9 mouse cellular contexts compared by ENCODE assay signal in genomic region chr12:113487693-113488092, GRCm38 (mm10). TPM values are rescaled to one million over a fixed set of nuclear protein-coding genes. Genes with fewer than 3 reads are reported as not detected.
DNase-seq lines count a peak whose midpoint lies in the region; ATAC-seq and TF ChIP-seq lines count a peak whose summit lies in the region.
"Not testable (repeated sequence)": the region's sequence is repeated elsewhere in the genome, so short reads cannot be mapped to it uniquely, and the experiment has no call there.
"Had no signal": no experiment of that assay in that cellular context is flagged by ENCODE, and none has a peak within 500 bp of the region (broad histone marks: within the 10 kb centered on the region; RNA-seq: fewer than 3 reads in every experiment).

No protein-coding gene starts in this region.

- H3K4me1 ChIP-seq in embryonic facial prominence, embryonic 10.5 days; liver, embryonic 11.5 days (replicated peaks; ENCODE audit: control insufficient read depth, insufficient read depth, low read length); neural tube, embryonic 11.5 days (ENCODE audit: control insufficient read depth, insufficient read depth, low read length); stomach, postnatal 0 days (replicated peaks; ENCODE audit: control insufficient read depth, insufficient read depth): not testable (repeated sequence)

- not testable (repeated sequence) for TF ChIP-seq EP300 in stomach, postnatal 0 days (optimal IDR thresholded peaks at IDR 0.05)

- H3K27me3 ChIP-seq in embryonic facial prominence, embryonic 10.5 days (replicated peaks; ENCODE audit: low read depth, poor library complexity, severe bottlenecking); liver, embryonic 11.5 days (replicated peaks; ENCODE audit: control insufficient read depth, insufficient read depth, low read length); neural tube, embryonic 11.5 days (ENCODE audit: control insufficient read depth, insufficient read depth, low read length); stomach, postnatal 0 days (ENCODE audit: control insufficient read depth, insufficient read depth, low read length): not testable (repeated sequence)

- DNase-seq in CD4-positive helper T cell, adult 2 months (ENCODE audit: low read depth, low spot score), result peak; percentile 68
- DNase-seq in adrenal gland, postnatal 25 days, result peak; percentile 57
- peak; percentile 26 for DNase-seq in embryonic facial prominence, embryonic 10.5 days (ENCODE audit: low spot score)
- DNase-seq in heart, postnatal 14 days, result peak; percentile 48 to 73
- DNase-seq in kidney, postnatal 4 days, result peak; percentile 74 to 75
- peak; percentile 35 for DNase-seq in liver, embryonic 11.5 days (ENCODE audit: low spot score)
- peak; percentile 27 for DNase-seq in neural tube, embryonic 11.5 days (ENCODE audit: low spot score)
- DNase-seq in stomach, postnatal 0 days (ENCODE audit: low spot score), result peak; percentile 59

- not testable (repeated sequence) for H3K27ac ChIP-seq in embryonic facial prominence, embryonic 10.5 days (replicated peaks); liver, embryonic 11.5 days (ENCODE audit: low read depth, low read length); neural tube, embryonic 11.5 days (ENCODE audit: low read depth, low read length); stomach, postnatal 0 days (replicated peaks)

- H3K9ac ChIP-seq in liver, embryonic 11.5 days (ENCODE audit: low read depth, low read length); neural tube, embryonic 11.5 days (ENCODE audit: low read length); stomach, postnatal 0 days (ENCODE audit: low read length): not testable (repeated sequence)

- peak; percentile 88 for TF ChIP-seq CTCF in stomach, postnatal 0 days (IDR thresholded peaks at IDR 0.05; ENCODE audit: low read depth)

- not testable (repeated sequence) for H3K9me3 ChIP-seq in embryonic facial prominence, embryonic 10.5 days; liver, embryonic 11.5 days (ENCODE audit: control insufficient read depth, low read length); neural tube, embryonic 11.5 days (ENCODE audit: control insufficient read depth, low read length); stomach, postnatal 0 days (ENCODE audit: control insufficient read depth, low read length)

- H3K4me2 ChIP-seq in liver, embryonic 11.5 days; neural tube, embryonic 11.5 days (ENCODE audit: low read depth); stomach, postnatal 0 days (replicated peaks; ENCODE audit: low read depth): not testable (repeated sequence)

- intact Hi-C loops in heart, postnatal 14 days (cut with DNase I), result loop anchor here (5.0 kb wide), 1 partner anchor 265 kb away; no protein-coding TSS in a partner anchor

- ATAC-seq in liver, embryonic 11.5 days (replicated peaks; ENCODE audit: low FRiP score); stomach, postnatal 0 days (ENCODE audit: low FRiP score, low TSS enrichment): not testable (repeated sequence)
- 0 out of 2 replicates have a peak, but pooled peaks have one; percentile 55 for ATAC-seq in neural tube, embryonic 11.5 days (ENCODE audit: insufficient read depth, low FRiP score, low TSS enrichment)

- H3K4me3 ChIP-seq in embryonic facial prominence, embryonic 10.5 days; liver, embryonic 11.5 days (ENCODE audit: low read depth, low read length); neural tube, embryonic 11.5 days (ENCODE audit: low read depth, low read length); stomach, postnatal 0 days (ENCODE audit: low read depth, low read length): not testable (repeated sequence)

- H3K36me3 ChIP-seq in embryonic facial prominence, embryonic 10.5 days (replicated peaks); liver, embryonic 11.5 days (ENCODE audit: control insufficient read depth, insufficient read depth, low read length); neural tube, embryonic 11.5 days (ENCODE audit: control insufficient read depth, insufficient read depth, low read length); stomach, postnatal 0 days (ENCODE audit: control insufficient read depth, insufficient read depth, low read length): not testable (repeated sequence)

RNA-seq across cellular contexts. Expression of gene Adam6b, which starts 1.6 kb away (rescaled TPM):
- not detected in 2 replicates for total RNA-seq in adrenal gland, postnatal 25 days (2021)
- not detected in 2 replicates for polyA plus RNA-seq in embryonic facial prominence, embryonic 10.5 days (2016; fragmentation: Nextera tagmentation; extraction: Ambion mirVana)
- total RNA-seq in heart, postnatal 14 days (2021), result not detected
- not detected in 2 replicates for polyA plus RNA-seq in liver, embryonic 11.5 days (2014; fragmentation: Nextera tagmentation; extraction: Ambion mirVana)
- not detected in 2 replicates for polyA plus RNA-seq in neural tube, embryonic 11.5 days (2014; fragmentation: Nextera tagmentation; extraction: Ambion mirVana)
- polyA plus RNA-seq in stomach, postnatal 0 days (2015; fragmentation: Nextera tagmentation; extraction: Ambion mirVana), result not detected in 2 replicates
- polyA plus RNA-seq: heart, embryonic 15.5 days had no signal

RNA-seq across cellular contexts. Expression of gene Adam6a, which starts 56.0 kb away (rescaled TPM):
- total RNA-seq in adrenal gland, postnatal 25 days (2021), result not detected in 2 replicates
- not detected in 2 replicates for polyA plus RNA-seq in embryonic facial prominence, embryonic 10.5 days (2016; fragmentation: Nextera tagmentation; extraction: Ambion mirVana)
- total RNA-seq in heart, postnatal 14 days (2021), result not detected
- polyA plus RNA-seq in liver, embryonic 11.5 days (2014; fragmentation: Nextera tagmentation; extraction: Ambion mirVana), result not detected in 2 replicates
- polyA plus RNA-seq in neural tube, embryonic 11.5 days (2014; fragmentation: Nextera tagmentation; extraction: Ambion mirVana), result not detected in 2 replicates
- polyA plus RNA-seq in stomach, postnatal 0 days (2015; fragmentation: Nextera tagmentation; extraction: Ambion mirVana), result not detected in 2 replicates
- polyA plus RNA-seq: heart, embryonic 15.5 days had no signal
